Mouse (Mus musculus) hindbrain, embryonic 10.5 days (tissue): ENCODE data around the gene Ctsl. TPM values are rescaled to one million over a fixed set of nuclear protein-coding genes. Genes with fewer than 3 reads are reported as not detected.

ENCODE experiments used
- DNase-seq: peaks from one replicate; pipeline ENCODE4 v3.0.0-alpha.2; 2017; ENCODE audit warnings: low spot score
- H3K27ac ChIP-seq: fragments of 300-500 bp; sonication (generic); 2 replicates; pipeline ENCODE4 v1.5.1; 2016; ENCODE audit warnings: mild to moderate bottlenecking, moderate library complexity
- H3K27me3 ChIP-seq: fragments of 300-500 bp; sonication (generic); 2 replicates; pipeline ENCODE4 v1.6.1; 2016; ENCODE audit warnings: mild to moderate bottlenecking; ENCODE audit not compliant: poor library complexity, insufficient read depth, severe bottlenecking
- H3K36me3 ChIP-seq: fragments of 300-500 bp; sonication (generic); 2 replicates; pipeline ENCODE4 v1.6.1; 2016; ENCODE audit warnings: mild to moderate bottlenecking, moderate library complexity
- H3K4me1 ChIP-seq: fragments of 300-500 bp; sonication (generic); replicated peaks from 2 replicates; pipeline ENCODE4 v1.6.1; 2016; ENCODE audit warnings: mild to moderate bottlenecking
- H3K4me3 ChIP-seq: fragments of 300-500 bp; sonication (generic); 2 replicates; pipeline ENCODE4 v1.5.1; 2016; ENCODE audit warnings: mild to moderate bottlenecking, moderate library complexity
- H3K9me3 ChIP-seq: fragments of 300-500 bp; sonication (generic); 2 replicates; pipeline ENCODE4 v1.6.1; 2016; ENCODE audit warnings: mild to moderate bottlenecking, moderate library complexity
- WGBS: fragments of 180-500 bp; shearing (Covaris S2); methylation state at CpG from one replicate; pipeline ENCODE4 v1.1.7; 2016; 5-methylcytosine and 5-hydroxymethylcytosine counted together
- polyA plus RNA-seq: library from polyadenylated mRNA; unstranded; fragments of >200 nt; fragmentation: Nextera tagmentation; extraction: Ambion mirVana; gene quantifications from 2 replicates; pipeline ENCODE4 v1.2.1, GENCODE M21; 2016

Gene Ctsl
- polyA plus RNA-seq, 1 experiment from 2014 or later = 135 TPM

- H3K27ac ChIP-seq = no peak overlapping the region
- 67% methylated on average over 7 of the region's 7 CpGs for WGBS
- H3K9me3 ChIP-seq = no peaks in the 10 kb centered on the region
- H3K4me1 ChIP-seq = 0 out of 2 replicates have a peak, but pooled peaks cover 3% of the 10 kb centered on the region
- H3K36me3 ChIP-seq = no peaks in the 10 kb centered on the region
- no peak overlapping the region for H3K4me3 ChIP-seq
- no peak for DNase-seq
- no peaks in the 10 kb centered on the region for H3K27me3 ChIP-seq
Measured at GRCm38 (mm10) chr13:64400801-64401361, 30.2 kb upstream of the Ctsl start.

GRCm38 (mm10) chr13:64399906-64400305, 29.2 kb upstream of the Ctsl start:
- Histone ChIP-seq H3K27ac (no peak overlapping the region), H3K36me3 (no peaks in the 10 kb centered on the region), H3K4me3 (no peak overlapping the region), H3K9me3 (no peaks in the 10 kb centered on the region), H3K4me1 (0 out of 2 replicates have a peak, but pooled peaks cover 3% of the 10 kb centered on the region), H3K27me3 (no peaks in the 10 kb centered on the region)
- 88% methylated on average over 3 of the region's 3 CpGs for WGBS
- no peak for DNase-seq

- Histone ChIP-seq H3K9me3 (no peaks in the 10 kb centered on the region), H3K27me3 (no peaks in the 10 kb centered on the region), H3K4me1 (0 out of 2 replicates have a peak, but pooled peaks cover 3% of the 10 kb centered on the region), H3K4me3 (no peak overlapping the region), H3K36me3 (no peaks in the 10 kb centered on the region), H3K27ac (no peak overlapping the region)
- no peak for DNase-seq
- WGBS = 91% methylated on average over 1 of the region's 1 CpGs
Measured at GRCm38 (mm10) chr13:64398065-64398464, 27.4 kb upstream of the Ctsl start.

GRCm38 (mm10) chr13:64396979-64397378, 26.3 kb upstream of the Ctsl start:
- no peak overlapping the region for H3K27ac ChIP-seq
- H3K4me3 ChIP-seq = no peak overlapping the region
- no peaks in the 10 kb centered on the region for H3K9me3 ChIP-seq
- H3K36me3 ChIP-seq = no peaks in the 10 kb centered on the region
- no peak for DNase-seq
- WGBS = 73% methylated on average over 8 of the region's 8 CpGs
- H3K4me1 ChIP-seq = 0 out of 2 replicates have a peak, but pooled peaks cover 3% of the 10 kb centered on the region
- no peaks in the 10 kb centered on the region for H3K27me3 ChIP-seq

GRCm38 (mm10) chr13:64388415-64388814, 17.7 kb upstream of the Ctsl start:
- no peak overlapping the region for H3K27ac ChIP-seq
- no peaks in the 10 kb centered on the region for H3K36me3 ChIP-seq
- no peak for DNase-seq
- 80% methylated on average over 4 of the region's 4 CpGs for WGBS
- H3K27me3 ChIP-seq = no peaks in the 10 kb centered on the region
- H3K4me1 ChIP-seq = no peaks in the 10 kb centered on the region; the same call in 1 of the 2 replicates
- no peak overlapping the region for H3K4me3 ChIP-seq
- H3K9me3 ChIP-seq = no peaks in the 10 kb centered on the region

- Histone ChIP-seq H3K4me1 (no peaks in the 10 kb centered on the region; the same call in 1 of the 2 replicates), H3K4me3 (no peak overlapping the region), H3K9me3 (no peaks in the 10 kb centered on the region), H3K27me3 (no peaks in the 10 kb centered on the region), H3K27ac (no peak overlapping the region), H3K36me3 (no peaks in the 10 kb centered on the region)
- DNase-seq = no peak
- WGBS = 40% methylated on average over 2 of the region's 2 CpGs
Measured at GRCm38 (mm10) chr13:64386048-64386447, 15.4 kb upstream of the Ctsl start.

GRCm38 (mm10) chr13:64384937-64385336, 14.2 kb upstream of the Ctsl start:
- DNase-seq = no peak
- H3K4me3 ChIP-seq = no peak overlapping the region
- H3K36me3 ChIP-seq = no peaks in the 10 kb centered on the region
- H3K27me3 ChIP-seq = no peaks in the 10 kb centered on the region
- WGBS = 92% methylated on average over 3 of the region's 3 CpGs
- no peak overlapping the region for H3K27ac ChIP-seq
- no peaks in the 10 kb centered on the region; the same call in 1 of the 2 replicates for H3K4me1 ChIP-seq
- no peaks in the 10 kb centered on the region for H3K9me3 ChIP-seq

GRCm38 (mm10) chr13:64380251-64380650, 9.6 kb upstream of the Ctsl start:
- H3K27me3 ChIP-seq = no peaks in the 10 kb centered on the region
- no peak overlapping the region for H3K4me3 ChIP-seq
- H3K36me3 ChIP-seq = no peaks in the 10 kb centered on the region
- no peaks in the 10 kb centered on the region for H3K4me1 ChIP-seq
- no peak overlapping the region for H3K27ac ChIP-seq
- WGBS = 86% methylated on average over 2 of the region's 2 CpGs
- no peaks in the 10 kb centered on the region for H3K9me3 ChIP-seq
- no peak for DNase-seq

- Histone ChIP-seq H3K4me1 (no peaks in the 10 kb centered on the region), H3K9me3 (no peaks in the 10 kb centered on the region), H3K4me3 (no peak overlapping the region), H3K27me3 (no peaks in the 10 kb centered on the region), H3K36me3 (no peaks in the 10 kb centered on the region), H3K27ac (no peak overlapping the region)
- DNase-seq = no peak
- 81% methylated on average over 4 of the region's 4 CpGs for WGBS
Measured at GRCm38 (mm10) chr13:64378601-64379000, 7.9 kb upstream of the Ctsl start.

- no peaks in the 10 kb centered on the region for H3K36me3 ChIP-seq
- no peaks in the 10 kb centered on the region for H3K4me1 ChIP-seq
- no peak overlapping the region for H3K4me3 ChIP-seq
- H3K27me3 ChIP-seq = no peaks in the 10 kb centered on the region
- H3K27ac ChIP-seq = no peak overlapping the region
- WGBS = 93% methylated on average over 2 of the region's 2 CpGs
- DNase-seq = no peak
- H3K9me3 ChIP-seq = no peaks in the 10 kb centered on the region
Measured at GRCm38 (mm10) chr13:64376472-64376871, 5.8 kb upstream of the Ctsl start.

- 70% methylated on average over 7 of the region's 7 CpGs for WGBS
- Histone ChIP-seq H3K27ac (no peak overlapping the region), H3K9me3 (no peaks in the 10 kb centered on the region), H3K4me3 (no peak overlapping the region), H3K36me3 (no peaks in the 10 kb centered on the region), H3K4me1 (no peaks in the 10 kb centered on the region), H3K27me3 (no peaks in the 10 kb centered on the region)
- no peak for DNase-seq
Measured at GRCm38 (mm10) chr13:64375160-64375559, 4.5 kb upstream of the Ctsl start.

GRCm38 (mm10) chr13:64373695-64374094, 3.0 kb upstream of the Ctsl start:
- 34% methylated on average over 1 of the region's 1 CpGs for WGBS
- H3K27ac ChIP-seq = no peak overlapping the region
- H3K9me3 ChIP-seq = no peaks in the 10 kb centered on the region
- peaks cover 12% of the 10 kb centered on the region for H3K4me1 ChIP-seq
- no peaks in the 10 kb centered on the region for H3K36me3 ChIP-seq
- DNase-seq = no peak
- no peaks in the 10 kb centered on the region for H3K27me3 ChIP-seq
- no peak overlapping the region for H3K4me3 ChIP-seq

- Histone ChIP-seq H3K9me3 (no peaks in the 10 kb centered on the region), H3K4me1 (peaks cover 16% of the 10 kb centered on the region), H3K36me3 (peaks cover 38% of the 10 kb centered on the region), H3K4me3 (peak overlapping the region; percentile 86), H3K27ac (peak overlapping the region; percentile 90), H3K27me3 (no peaks in the 10 kb centered on the region)
- under 1% methylated on average over 29 of the region's 29 CpGs for WGBS
- DNase-seq = no peak
Measured at GRCm38 (mm10) chr13:64369805-64370172, 901 bp downstream of the Ctsl start.

GRCm38 (mm10) chr13:64368596-64368995, 2.1 kb downstream of the Ctsl start:
- no peak for DNase-seq
- H3K4me1 ChIP-seq = peaks cover 16% of the 10 kb centered on the region
- H3K36me3 ChIP-seq = peaks cover 50% of the 10 kb centered on the region
- no peak overlapping the region for H3K27ac ChIP-seq
- WGBS = 92% methylated on average over 1 of the region's 1 CpGs
- H3K27me3 ChIP-seq = no peaks in the 10 kb centered on the region
- H3K9me3 ChIP-seq = no peaks in the 10 kb centered on the region
- 0 out of 2 replicates have a peak overlapping the region, but pooled peaks have one; percentile 86 for H3K4me3 ChIP-seq
